Mouse (Mus musculus) left cerebral cortex, adult 18-20 months (tissue): ENCODE results near the gene Camk2n1. TPM values are rescaled to one million over a fixed set of nuclear protein-coding genes. Genes with fewer than 3 reads are reported as not detected.

Experiments used
- DNase-seq, 2 experiments: peaks; one replicate each; pipeline ENCODE4 v3.0.0; 2021 to 2022; ENCODE audit warnings: low spot score in 2 of 2, mixed read lengths in 1 of 2
- total RNA-seq, 2 experiments: library from RNA; stranded (reverse); gene quantifications; 2 replicates each; pipeline ENCODE4 v1.2.3; 2021

Gene Camk2n1
- total RNA-seq, 2 experiments from 2014 or later, result 1,197 to 1,322 TPM

DNA sequence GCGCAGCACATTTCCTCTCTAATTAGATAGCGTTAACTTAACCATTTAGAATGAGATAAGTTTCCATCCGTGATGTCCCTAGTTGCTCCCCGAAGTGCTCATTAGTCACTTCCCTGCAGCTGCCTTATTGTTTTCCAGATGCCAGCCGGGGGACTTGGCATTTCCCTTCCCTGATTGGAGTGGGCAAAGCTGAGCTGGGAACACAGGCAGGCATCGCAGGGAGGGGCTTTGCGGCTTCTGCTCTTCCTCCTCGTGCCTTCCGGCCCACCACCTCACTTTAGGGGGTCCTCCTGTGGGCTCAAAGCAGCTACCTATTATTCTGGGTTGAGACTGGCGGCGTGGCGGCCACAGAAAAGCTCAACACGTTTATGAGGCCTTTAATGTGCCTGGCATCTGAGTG lies 7.1 kb upstream of the Camk2n1 start:
- no peak for DNase-seq

DNA sequence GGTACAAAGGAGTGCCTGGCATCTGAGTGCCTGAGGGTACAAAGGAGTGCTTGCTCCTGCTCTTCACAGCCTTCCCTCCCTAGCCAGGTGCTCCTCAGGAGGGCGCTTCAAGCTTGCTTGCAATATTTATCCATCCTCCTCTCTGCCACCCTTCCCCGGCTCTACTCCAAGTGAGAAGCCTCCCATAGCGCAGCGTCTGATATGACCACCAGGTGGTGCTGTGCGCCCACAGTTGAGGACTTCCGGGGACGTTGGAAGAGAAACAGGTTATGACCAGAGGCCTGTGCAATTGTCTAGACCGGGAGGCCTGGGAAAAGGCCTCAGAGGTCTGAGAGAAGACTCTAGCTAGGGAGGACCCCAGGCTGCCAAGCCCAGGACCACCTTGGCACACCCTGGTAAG lies 6.7 kb upstream of the Camk2n1 start:
- DNase-seq, result peak; percentile 95

DNA sequence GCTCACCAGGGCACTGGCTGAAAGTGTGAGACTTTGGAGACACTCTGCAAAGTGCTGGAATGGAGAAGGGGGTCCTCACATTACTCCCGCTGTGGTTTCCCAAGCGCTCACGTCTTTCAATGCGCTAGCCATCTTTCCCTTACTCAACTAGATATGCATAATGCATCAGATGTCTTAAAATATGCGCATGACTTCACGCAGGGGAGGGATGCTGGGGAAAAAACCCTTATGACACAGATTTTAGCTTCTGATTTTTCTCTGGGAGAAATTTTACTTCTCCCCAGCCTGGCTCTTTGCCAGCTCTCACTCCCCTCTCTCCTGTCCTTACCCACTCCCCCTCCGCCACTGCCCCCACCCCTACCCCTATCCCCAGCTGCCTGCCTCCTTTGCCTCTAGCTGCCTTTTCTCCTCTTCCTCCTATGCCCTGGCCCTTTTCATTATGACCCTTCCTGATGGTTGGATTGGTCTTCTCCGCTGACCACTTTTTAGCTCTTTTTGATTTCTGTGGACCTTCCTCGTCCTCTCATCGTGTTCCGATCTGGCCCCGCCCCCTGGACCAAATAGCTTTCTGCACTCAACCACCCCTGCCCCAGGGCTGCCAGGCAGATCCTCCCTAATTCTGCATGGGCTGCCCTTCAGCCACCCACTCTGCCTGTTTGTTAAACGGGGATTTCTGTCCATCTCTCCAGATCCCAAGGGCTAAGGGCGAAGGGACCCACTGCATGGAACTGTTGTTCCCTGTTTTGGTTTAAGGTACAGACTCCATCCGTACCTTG lies 6.1 kb upstream of the Camk2n1 start:
- DNase-seq, result no peak

DNA sequence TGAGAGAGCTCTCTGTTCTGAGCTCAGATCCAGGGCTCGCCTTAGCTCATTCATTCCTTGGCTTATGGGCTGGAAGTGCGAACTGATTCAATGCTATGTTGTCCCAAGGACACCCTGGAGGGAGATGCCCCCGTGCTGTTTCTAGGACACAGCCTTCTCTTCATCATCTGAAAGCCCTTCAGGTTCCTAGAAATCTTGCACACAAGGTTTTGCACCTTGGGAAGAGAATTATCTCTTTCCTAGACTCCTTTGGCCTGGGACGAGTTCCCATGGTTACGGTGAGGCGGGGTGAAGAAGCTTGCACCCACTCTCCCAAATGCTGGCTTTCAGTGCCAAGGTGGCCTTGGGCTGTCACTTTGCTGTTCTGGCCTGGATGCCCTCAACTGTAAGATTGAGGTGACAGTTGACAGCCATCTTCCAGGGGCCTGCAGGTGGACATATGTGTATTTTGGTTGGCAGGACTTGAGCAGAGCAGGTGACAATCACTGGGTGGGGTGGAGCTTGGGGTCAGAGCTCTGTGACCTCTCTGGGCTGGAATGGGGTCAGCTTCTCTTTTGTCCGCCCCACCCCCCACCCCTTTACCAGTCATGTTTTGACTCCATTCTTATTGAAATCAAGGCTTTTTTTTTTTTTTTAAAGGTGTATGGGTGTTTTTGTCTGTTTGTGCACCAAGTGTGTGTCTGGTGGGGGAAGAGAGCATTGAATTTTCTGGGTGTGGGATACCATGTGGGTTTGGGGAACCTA lies 5.1 kb upstream of the Camk2n1 start:
- DNase-seq, result no peak

DNA sequence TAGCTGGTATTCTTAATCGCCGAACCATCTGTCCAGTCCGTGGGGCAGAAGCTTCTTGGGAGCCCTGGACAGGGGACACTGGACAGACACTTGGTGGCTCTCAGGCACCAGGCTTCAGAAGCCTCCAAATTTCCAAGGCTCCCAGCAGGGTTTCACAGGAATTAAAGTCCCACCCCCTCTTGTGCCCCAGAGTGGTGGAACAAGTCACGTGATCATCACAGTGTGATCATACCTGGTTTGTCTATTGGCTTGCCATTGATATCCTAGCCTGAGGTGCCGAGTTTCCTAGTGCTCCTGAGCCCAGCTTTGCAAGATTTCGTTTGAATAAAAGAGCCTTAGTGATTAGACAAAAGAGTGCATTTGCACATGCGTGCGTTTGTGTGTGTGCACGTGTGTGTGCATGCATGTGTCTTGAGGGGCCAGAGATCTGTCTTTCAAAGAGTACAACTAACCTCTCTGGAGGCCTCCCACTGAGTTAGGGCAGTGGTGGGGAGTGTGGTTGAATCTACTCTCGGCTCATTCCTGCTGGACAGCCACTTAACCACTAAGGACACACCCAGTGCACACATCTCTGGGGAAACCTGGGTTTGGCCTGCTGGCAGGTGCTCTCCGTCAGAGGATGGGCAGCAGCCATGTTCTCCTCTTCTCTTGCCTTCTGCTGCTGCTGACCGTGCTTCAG lies 4.3 kb upstream of the Camk2n1 start:
- no peak for DNase-seq

DNA sequence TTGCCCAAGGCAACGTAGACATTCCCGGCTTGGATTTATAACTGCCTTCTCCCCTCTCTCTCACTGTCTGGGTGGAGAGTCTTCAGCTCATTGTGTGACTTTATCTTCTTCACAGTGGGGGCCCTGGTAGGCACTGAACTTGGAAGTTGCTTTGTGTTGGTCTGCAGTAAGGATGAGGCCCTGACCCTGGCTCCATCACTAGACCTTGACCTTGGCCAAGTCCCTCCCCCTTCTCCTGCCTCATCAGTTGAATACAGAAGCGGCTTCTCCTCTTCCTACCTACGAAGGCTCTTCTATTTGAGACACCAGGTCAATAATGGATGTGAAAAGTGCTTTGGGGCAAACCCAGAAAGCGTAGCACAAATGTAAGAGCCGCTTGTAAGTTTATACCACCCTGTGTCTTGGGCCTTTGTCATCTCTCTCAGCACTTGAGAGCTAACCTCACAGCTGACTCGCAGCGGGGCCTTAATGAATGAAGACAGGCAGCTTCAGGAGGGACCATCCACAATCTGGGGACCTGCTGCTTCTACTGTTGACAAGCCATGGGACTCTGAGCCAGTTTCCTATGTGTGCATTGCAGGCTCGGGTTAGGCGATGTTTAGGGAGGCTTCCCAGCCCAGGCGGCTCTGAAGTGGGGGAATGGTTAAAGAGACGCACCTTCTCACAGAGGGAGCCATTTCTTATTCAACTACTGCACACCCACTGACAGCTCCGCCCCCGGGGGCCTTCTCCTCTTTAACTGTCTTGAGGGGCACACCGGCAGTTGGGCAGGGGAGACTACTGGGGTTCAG lies 1.6 kb upstream of the Camk2n1 start:
- no peak for DNase-seq

DNA sequence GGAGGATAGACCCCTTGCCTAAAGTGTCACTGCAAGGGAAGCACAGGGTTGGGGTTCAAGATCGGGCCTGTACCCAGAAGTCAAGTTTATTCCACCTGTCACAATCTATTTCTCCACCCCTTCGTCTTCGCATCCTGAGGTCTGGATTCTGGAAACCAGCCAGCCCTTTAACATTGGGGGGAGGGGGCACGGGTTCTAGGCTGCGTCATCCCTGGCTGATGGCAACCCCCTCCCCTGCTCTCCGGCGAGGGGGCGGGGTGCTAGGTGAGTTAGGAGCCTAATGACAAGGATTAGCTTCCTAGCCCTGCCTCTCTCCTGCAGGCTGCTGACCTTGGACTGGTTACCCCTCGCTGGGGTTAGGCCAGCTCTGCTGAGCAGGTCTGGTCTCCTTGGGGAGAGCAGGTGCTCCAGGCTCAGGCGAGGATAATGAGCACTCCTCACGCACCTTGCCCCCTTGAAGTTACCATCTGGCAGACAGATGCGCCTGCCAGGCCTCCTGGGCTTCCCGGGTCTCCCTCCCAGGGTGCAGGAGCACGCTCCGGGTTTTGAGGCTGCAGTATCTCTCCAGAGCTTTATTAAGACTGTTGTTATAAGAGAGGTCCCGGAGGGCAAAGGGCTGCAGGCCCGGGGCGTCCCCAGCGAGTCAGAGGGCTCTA lies 889 bp upstream of the Camk2n1 start:
- no peak for DNase-seq

DNA sequence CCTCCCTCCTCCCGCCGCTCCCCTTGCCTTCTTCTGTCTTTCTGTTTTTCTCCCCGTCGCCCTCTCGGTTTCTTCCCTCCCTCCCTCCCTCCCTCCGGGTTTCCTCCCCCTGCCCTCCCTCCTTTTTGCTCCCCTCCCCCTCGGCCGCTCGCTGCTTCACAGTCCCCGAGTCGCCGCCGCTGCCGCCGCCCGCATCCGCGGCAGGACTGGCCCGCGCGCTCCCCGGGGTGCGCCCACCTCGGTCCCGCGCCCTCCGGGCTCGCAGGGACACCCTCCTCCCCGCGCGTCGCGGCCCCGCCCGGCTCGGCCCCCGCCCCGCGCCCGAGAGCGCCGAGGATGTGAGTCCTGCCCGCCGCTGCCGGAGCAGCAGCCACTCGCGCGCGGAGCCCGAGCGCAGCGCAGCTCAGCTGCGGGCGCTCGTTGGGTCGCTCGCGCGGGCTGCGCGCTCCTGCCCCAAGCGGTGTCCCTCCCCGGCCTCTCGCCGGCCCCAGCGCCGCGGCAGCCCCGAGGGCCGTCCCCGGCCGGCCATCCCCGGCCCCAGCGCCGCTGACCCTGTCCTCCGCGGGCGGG lies 542 bp downstream of the Camk2n1 start:
- DNase-seq, result peak; percentile 76 to 83

DNA sequence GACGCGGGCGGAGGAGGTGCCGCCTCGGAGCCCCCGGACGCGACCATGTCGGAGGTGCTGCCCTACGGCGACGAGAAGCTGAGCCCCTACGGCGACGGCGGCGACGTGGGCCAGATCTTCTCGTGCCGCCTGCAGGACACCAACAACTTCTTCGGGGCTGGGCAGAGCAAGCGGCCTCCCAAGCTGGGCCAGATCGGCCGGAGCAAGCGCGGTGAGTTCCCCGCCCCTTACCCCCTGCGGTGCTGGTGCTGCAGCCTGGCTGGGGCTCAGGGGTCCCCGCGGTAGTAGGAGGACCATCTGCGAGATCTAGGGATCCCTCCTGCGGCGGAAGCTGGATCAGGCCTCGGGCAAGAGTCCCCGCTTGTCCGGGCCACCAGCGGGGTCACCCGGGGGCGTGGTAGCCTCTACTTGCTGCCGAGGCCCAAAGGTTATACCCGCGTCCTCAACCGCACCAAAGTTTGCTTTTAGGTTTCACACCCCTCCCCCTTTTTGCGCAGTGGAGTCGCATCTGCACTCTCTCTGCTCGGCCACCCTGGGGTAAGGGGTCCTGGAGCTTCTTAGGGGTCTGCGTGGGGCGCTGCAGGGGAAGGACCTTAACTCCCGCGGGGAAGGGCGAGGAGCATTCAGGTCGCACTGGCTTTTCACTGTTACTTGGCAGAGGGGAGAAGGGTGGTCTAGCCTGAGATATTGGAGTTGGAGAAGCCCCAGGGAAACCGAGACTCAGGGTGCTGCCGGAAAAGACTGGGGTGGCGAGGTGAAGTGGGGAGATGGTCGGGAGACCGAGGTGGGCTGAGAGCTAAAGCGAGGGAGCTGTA lies 1.2 kb downstream of the Camk2n1 start:
- DNase-seq, result no peak

DNA sequence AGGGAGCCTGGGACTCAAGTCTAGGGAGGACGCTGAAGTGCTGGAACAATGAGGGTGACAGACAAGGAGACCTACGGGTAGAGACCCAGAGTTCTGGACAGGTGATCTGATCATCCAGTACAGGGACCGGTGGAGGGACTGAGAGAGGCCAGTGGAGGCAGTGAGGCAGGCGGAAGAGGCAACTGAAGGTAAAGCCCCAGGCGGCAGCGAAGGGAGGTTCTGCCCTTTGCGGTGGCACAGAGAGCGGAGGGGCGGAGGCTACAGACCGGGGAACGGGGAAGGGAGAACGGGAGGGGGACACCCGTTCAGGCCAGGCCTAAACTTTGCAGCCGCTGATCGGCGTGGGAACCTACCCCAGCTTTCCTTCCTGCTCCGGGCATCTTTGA lies 1.8 kb downstream of the Camk2n1 start:
- DNase-seq, result no peak

DNA sequence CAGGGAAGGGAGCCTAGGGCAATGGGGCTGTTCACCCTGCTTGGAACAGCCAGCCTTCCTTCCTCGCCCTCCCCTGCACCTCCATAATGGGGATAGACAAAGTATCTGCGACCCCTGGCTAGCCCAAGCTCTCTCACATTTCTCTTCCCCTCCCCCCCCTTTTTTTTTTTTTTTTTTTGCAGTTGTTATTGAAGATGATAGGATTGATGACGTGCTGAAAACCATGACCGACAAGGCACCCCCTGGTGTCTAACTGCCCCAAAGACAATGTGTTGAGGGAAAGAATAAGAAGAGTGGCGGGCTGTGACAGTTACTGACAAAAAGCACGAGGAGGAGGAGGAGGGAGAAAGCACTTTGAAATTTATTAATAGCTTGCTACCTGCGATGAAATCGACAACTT lies 2.4 kb downstream of the Camk2n1 start:
- DNase-seq, result no peak

DNA sequence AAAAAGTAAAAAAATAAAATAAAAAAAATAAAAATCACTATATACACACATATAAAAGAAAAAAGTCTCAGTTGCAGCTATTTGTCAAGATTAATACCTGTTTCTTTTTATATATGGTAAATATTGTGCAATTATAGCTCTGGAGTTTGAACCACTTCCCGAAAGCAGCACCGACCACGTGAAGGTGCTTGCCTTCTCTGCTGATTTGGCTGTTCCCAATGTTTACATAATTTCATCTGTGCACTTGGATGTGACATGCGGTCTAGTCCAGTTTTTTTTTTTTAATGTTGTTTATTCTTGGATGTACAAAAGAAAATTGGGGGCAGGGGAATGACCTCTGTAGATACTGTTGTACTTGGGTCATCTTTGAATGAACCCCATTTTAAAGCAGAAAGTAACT lies 3.0 kb downstream of the Camk2n1 start:
- DNase-seq, result no peak

DNA sequence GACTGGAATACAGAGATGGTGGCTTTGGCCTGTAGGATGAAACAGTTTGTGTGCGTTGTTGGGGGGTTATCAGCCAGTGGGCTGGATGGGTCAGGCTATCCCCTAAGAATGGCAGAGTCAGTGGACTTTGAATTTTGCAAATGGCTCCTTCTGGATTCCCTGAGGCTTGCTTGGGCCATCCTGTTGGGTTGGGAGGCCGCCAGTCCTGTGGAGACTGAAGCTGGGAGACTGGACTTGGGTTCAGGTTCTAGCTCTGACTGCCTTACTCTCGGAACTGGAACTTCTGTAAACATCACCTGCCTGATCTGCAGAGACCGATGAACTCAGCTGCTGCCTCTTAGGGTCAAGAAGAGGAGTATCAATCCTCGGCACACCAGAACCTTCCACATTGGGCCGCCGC lies 4.1 kb downstream of the Camk2n1 start:
- no peak for DNase-seq

DNA sequence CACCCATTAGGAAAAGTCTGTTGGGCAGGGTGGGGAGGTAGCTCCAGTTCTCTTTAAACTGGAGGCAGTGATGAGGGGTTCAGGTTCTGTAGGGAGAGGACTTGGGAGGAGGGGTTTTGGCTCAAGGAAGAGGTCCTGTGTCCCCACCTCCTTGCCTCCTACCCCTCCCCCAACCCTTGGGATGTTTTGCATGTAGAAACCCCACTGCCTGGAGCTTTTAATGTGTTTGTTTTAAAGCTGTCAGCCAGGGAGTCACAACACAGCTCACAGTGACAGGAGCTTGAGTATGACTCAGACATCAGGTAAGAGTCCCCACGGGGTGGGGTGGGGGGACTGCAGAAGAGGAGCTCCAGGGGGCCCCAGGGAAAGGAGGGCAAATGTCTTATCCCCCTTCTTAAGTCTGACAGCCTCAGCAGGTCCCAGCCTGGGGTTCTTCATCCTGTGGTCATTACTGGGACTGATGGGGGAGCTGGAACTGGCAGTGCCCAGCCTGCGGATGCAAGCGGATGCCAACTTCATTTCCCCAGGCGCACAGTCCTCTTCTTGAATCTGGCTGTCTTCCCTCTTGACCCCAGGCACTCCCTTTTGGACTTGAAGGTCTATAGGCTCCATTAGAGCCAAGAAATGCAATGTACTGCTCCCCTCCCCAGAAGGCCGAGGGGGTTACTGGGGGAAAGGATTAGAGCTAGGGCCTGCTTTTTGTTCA lies 4.8 kb downstream of the Camk2n1 start:
- DNase-seq, result no peak

DNA sequence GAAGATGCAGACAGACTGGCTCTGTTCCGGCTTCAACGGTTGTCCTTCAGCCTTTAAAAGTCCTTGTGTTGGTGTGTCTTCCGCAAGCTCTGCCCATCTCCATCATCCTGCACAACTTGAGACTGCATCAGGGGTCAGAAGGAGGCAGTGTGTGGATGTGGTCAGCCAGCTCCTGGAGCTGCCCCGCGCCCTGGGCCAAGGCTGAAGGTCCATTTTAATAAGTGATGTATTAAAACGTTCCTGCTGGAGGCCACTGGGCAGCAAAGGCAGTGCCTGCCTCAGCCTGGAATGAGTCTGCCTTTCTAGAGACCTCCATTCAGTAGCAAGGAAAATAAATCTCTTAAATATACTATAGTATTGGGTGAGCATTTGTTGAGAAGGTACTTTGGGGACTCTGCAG lies 5.7 kb downstream of the Camk2n1 start:
- DNase-seq, result no peak

DNA sequence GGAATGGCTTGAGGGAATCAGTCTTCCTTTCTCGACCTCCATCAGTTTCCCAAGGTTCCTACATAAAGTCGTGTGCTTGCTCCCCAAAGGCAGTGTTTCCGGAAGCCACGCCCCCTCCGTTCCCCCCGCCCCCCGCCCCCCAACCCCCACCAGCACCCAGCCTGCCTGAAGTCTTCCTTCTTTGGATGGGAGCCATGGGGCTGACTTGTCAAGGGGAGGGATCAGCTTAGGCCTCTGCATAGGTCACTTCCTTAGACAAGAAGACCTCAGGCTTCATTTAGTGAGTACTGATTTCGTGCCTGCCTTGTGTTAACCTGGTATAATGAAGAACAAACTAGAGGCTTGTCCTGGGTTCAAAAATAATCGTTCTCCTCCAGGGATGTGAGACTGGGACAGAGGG lies 6.8 kb downstream of the Camk2n1 start:
- no peak for DNase-seq

DNA sequence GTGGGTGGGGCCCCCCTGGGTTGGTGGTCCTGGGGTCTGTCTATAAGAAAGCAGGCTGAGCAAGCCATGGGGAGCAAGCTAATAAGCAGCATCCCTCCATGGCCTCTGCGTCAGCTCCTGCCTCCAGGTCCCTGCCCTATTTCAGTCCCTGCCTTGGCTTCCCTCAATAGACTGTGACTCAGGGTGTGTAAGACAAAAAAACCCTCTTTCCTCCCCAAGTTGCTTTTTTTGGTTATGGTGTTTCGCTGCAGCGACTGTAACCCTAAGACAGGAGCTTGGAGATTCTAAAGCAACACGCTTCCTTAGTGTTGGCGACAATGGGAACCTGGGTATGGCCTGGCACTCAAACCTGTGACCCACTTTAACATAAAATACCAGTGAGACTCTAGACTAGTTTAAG lies 7.4 kb downstream of the Camk2n1 start:
- DNase-seq, result no peak

DNA sequence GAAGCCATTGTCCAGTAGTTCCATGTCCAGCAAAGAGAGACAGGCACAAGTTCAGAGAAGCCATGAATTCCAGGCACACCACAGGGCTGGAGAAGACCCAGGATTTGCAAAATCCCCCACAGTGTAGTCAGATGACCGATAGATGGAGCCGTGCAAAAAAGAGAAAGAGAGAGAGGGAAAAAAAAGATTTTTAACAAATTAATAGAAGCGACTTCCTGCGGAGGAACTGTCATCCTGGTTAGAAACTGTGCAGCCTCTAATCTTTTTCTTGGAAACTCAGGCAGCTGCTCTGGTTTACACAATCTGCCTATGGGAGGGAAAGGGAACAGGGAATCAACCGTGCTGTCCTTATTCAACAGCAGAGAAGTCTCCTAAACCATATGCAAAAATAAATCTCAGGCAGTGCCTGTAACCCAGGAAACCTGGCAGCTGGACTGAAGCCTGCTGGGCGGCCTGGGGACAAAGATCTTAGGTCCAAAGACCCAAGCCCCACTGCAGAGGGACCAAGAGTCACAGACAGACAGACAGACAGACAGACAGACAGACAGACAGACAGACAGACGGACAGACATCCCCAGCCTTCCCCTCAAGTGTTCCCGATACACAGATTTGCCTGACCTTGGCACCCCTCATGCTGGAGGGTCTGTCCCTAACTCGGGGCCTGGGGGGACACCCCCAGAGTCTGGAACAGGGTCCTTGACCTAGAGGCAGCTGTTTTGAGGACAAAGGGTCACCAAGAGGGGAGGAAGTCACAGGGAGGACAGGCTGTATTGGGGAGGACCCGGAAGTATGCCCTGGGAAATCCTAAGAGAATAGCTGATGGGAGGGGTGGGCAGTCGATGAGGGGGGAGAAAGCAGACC lies 9.1 kb downstream of the Camk2n1 start:
- DNase-seq, result no peak
